Mouse (Mus musculus) lung, postnatal 4 days (tissue): ENCODE measurements around the gene Rbfox1.

Experiments used
- DNase-seq, 2 experiments: peaks; one replicate each; pipeline ENCODE4 v3.0.0; 2021

Rbfox1 gene

DNA sequence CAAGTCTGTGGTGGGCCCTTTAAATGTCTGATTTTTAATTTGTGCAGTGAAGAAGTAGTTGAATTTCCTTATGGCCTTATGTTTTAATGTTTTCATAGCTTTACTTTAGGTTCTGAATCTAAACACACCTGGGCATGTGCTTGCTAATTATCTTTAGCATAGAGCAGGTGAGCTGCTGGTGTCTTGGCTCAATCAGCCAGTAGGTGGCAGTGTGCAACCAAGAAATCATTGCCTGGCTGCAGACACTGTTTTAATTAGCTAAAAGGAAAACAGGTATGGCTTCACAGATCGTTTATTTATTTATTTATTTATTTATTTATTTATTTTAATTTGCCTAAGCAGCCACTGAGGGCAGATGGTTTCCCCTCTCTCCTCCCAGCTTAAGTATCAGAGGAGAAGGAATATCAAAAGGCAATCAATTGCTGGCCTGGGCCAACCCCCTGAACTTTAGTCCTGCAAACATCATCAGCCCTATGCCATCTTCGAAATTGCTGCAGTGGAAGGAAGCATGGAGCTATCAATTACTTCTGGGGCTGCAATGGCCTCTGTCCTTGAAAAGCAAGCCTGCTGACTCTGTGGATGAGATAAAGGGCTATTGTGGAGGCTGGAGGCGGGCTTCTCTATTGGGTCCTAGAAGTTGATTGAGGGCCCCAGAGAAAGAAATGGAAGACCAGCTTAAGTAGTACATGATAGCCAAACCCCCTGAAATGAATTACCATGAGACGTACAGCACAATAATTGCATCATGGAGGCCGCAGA lies 618.6 kb downstream of the Rbfox1 start:
- DNase-seq: no peak

- DNase-seq: no peak
These were observed 623.8 kb downstream of the Rbfox1 start for GRCm38 (mm10) chr16:6508924-6509323.

DNA sequence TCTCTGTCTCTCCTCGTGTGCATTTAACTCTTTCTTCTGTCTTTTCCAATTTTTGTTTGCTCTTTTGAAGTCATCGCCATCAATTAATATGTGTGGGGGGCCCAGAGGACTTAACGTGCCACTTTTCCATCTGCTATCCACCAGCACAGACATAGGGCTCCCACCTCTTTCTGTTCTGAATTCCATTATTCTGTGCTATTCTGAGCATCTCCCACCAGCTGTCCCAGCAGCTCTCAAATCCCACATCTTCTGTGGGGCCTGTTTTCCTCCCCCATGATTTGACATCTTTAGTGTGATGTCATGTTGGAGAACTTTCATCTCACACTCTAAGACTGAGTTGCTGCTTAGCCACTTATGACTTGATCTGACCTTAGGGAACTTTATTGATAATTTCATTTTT lies 634.3 kb downstream of the Rbfox1 start:
- DNase-seq: no peak

GRCm38 (mm10) chr16:6525507-6526170 lies 640.5 kb downstream of the Rbfox1 start:
- no peak for DNase-seq

DNA sequence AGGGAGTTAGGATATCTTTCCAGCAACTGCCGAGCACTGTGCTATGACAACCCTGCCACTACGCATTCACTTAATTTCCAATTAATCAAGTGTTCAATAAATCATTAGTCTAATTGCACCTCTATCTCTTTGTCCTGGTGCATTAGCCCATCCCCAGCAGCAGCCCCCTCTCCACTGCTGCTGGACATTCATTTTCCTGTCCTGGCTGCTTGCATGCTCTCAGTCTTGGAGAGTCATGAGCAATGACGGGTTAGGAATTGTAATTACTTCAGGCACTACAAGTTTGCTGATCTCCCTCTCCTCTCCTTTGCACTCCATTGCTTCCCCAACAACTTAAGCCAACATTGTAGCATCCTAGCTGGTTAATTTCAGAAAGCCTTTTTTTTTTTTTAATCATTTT lies 646.3 kb downstream of the Rbfox1 start:
- no peak for DNase-seq

DNA sequence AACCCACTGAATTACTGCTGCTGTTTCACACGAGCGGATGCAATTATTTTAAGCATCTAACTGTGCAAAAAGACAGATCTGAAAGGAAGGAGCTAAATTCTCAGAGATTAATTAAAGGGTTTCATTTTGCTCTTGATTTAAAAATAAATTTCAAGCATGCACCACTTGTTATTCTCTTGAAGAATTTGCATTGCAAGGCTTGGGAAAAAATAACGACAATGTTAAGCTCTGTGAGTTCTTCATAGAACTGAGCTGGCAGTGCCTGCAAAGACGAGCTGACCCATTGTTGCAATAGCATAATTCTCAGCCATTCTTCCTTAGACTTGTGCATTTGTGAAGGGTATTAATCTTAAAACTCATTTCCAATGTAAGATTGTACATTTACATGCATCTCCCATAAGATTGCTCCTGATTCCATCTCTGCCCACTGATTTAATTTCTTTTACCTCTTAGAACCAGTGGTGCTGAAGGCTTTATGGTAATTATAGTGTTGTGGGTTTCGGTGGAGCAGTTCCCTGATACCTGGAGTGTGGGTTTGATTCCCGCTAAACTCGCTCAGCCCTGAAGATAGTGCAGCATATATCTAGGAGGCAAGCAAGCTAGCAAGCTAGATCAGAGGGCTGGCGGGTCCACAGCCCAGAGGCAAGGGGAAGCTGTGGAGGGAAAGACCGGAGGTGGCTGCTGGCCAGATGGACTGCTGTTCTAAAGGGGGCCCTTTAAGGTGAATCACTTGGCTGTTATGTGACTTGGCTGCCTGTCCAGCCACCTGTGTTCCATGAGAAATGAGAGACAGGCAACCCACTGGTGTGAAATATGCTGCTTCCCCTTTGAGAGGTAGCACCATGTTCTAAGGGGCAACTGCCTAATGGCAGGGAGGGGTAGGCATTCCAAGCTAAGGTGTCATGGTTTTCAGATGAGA lies 647.2 kb downstream of the Rbfox1 start:
- DNase-seq: no peak

DNA sequence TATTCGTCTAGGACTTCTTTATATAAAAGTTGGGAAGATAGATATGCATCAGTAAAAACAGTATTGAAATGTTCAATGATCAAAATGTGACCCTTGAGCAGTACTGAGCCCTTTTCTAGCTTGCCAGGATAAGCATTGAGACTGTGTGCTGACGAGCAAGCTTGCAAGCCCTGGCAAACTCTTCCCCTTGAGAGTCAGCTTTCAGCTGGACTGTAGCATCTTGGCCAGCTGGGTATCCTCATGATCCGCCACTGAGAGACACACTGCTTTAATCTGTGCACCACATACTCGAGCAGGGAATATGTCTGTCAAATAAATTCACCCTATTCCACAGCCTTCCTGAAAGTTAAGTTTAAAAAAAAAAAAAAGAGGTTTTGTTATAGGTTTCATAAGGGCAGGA lies 670.6 kb downstream of the Rbfox1 start:
- no peak for DNase-seq

- no peak for DNase-seq
These were observed 672.6 kb downstream of the Rbfox1 start for GRCm38 (mm10) chr16:6557726-6558125.

DNA sequence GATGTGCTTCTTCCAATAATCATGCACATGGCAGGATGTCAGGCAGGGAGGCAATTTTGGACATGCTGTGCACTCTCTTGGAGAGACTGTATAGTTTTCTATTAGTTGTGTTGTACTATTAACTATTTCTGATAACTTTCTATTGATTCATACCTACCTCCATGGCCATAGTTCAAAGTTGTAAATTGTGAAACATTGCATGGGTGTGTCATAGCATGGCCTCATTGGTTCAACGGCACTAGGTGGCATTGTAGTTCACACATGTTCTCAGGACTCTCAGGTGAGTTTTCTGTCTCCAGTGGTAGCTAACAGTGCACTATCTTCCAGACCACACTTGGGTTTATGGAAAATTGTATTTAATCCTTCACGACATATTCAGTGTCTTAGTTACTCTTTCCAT lies 699.5 kb downstream of the Rbfox1 start:
- no peak for DNase-seq

DNA sequence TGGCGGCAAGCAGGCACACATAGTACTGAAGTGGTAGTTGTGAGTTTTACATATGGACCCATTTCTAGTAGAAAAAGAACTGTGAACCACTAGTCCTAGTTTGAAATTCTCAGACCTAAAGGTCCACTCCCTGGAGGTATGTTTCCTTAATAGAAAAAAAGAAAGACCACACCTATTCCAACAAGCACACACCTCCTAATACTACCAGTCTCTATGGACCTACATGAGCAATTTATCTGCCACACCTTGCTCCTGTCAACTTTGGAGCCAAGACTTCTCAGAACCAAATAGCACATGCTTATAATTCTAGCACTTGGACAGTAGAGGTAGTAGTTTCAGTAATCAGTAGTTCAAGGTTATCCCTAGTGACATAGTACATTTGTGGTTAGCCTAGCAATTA lies 700.0 kb downstream of the Rbfox1 start:
- no peak for DNase-seq

GRCm38 (mm10) chr16:6616526-6616925 lies 731.4 kb downstream of the Rbfox1 start:
- no peak for DNase-seq

DNA sequence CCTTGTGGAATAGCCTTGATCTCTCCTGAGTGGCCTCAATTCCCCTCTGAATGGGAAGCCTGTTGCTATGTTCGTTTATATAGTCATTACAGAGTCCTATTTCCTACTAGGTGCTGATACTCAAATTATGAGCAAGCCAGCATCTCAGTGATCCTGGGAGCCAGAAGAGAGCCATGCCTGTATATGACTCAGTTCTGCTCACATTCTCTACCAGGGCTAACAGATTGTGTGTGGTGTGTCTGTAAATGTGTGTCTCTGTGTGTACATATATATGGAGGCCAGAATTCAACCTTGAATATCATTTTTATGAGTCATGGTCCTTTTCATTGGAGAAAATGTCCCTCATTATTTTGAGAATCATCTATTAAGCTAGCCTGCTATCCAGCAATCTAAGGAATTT lies 755.2 kb downstream of the Rbfox1 start:
- no peak for DNase-seq

DNA sequence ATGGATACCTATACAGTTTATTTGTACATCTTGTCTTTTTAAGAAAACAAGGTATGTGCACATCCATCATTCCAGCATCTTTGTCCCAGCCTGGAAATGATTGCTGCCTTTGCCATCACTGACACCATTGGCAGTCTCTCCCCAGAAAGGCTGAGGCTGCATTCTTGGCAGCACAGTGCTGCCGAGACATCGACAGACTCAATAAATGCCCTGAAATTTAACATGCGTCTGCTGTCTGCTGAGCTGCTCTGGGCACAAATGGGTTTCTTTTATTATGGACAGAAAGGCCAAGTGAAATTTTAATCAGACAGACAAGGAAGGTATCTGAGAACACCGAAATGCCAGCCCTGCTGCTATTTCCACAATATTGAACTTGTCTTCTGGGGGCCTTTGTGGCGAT lies 761.8 kb downstream of the Rbfox1 start:
- DNase-seq: no peak

- DNase-seq: no peak
These were observed 763.6 kb downstream of the Rbfox1 start for GRCm38 (mm10) chr16:6648753-6649152.

DNA sequence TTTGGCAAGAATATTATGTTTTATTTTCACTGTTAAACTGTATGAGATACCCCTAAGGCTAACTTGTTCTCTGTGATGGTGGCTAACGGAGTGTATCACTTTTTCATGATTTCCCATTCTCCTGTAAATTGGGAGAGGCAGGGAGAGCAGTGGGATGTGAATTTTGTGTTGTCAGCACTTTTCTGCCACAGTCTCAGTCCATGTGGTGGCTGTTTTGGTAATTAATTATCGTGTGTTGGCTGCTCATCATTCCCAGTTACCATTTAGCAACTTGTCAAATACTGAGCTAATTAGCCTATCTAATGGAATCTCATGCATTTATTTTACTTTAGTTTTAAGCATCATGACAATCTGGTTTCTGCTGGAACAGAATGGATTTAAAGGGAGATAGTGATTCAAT lies 773.4 kb downstream of the Rbfox1 start:
- no peak for DNase-seq

DNA sequence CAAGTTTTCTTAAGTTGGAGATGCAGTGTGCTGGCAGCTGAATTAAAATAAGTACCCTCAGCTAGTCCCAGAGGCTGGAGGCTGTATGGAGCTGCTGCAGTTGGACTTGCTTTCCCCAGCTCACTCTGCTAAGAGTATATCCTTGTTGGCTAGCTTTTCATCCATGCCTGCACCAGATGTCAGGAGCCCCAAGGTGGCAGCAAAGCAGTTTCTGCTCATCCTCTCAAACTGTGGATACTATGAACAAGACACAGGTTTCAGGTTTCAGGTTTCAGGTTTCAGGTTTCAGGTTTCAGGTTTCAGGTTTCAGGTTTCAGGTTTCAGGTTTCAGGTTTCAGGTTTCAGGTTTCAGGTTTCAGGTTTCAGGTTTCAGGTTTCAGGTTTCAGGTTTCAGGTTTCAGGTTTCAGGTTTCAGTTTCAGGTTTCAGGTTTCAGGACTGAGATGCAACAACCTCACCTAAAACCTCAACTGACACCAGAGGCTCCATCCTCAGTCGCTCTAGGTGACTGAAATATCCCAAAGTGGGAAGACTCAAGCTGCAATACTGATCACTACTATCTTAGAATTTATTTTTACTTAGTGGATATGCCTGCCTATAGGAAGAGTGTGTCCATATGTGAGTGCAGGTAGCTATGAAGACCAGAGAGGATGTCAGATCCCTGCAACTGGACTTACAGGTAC lies 801.1 kb downstream of the Rbfox1 start:
- no peak for DNase-seq

DNA sequence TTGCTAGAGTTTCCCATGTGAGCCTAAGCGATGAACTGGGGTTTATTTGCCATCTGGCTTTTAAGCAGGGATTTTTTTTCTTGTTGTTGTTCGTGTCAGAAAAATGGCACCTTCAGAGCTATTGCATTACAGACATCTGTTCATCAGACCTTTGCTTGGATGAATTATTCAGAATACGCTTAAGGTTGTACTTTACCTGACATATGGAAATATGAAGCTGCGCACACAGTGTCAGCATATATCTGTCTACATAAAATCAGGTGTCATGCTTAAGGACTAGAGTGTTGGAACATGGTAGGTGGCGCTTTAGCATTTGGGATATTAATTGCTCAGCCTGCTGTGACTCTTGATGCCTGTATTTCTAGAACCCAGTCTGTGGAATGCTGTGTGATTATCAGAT lies 819.7 kb downstream of the Rbfox1 start:
- no peak for DNase-seq

GRCm38 (mm10) chr16:6712341-6712740 lies 827.2 kb downstream of the Rbfox1 start:
- DNase-seq: no peak

GRCm38 (mm10) chr16:6715245-6715644 lies 830.1 kb downstream of the Rbfox1 start:
- no peak for DNase-seq

DNA sequence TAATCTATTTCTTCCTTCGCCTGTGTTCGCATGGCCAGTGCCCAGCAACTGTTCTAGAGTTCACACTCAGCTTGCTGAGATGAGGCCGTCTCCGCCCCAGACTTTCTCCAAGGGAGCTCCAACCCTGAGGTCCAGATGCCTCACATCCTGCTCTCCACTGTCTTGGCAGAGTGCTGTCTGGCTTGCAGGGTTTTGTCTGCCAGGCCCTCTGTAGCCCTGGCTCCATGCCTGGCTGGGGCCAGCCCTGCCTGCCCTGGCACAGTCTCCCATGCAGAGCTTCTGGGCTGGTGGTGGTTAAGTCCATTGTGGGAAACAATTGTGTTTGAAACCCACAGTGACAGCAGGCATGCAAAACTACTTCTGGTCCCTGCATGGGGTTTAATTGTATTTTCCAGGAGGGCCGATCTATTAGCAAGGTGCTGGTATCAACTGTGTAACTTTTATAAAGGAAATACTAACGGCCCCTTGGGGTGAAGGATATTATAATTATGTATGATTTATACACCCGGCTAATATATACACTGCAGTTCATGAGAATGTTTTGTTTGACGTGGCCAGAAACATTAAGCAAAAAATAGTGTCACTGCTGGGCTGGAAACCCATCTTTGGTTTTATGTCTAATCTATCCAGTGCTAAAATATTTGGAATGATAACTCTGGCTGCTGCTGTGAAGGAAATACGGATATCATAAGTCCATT lies 831.2 kb downstream of the Rbfox1 start:
- peak; percentile 44 to 78 for DNase-seq

- DNase-seq: no peak
These were observed 833.9 kb downstream of the Rbfox1 start for GRCm38 (mm10) chr16:6719027-6719426.

GRCm38 (mm10) chr16:6732646-6733045 lies 847.5 kb downstream of the Rbfox1 start:
- DNase-seq: no peak
